Mouse (Mus musculus) macrophage (primary cell): ENCODE measurements around the gene Gm6401. TPM values are rescaled to one million over a fixed set of nuclear protein-coding genes. Genes with fewer than 3 reads are reported as not detected.
"Not testable (repeated sequence)": the region's sequence is repeated elsewhere in the genome, so short reads cannot be mapped to it uniquely, and the experiment has no call there.

Source experiments
- H3K27ac ChIP-seq: fragments of 350-480 bp; formaldehyde crosslinking; 2 replicates; pipeline ENCODE4 v1.9.0; 2021
- H3K36me3 ChIP-seq: fragments of 350-480 bp; formaldehyde crosslinking; 2 replicates; pipeline ENCODE4 v1.9.0; 2021; ENCODE audit errors: inconsistent target
- H3K4me3 ChIP-seq: fragments of 350-480 bp; formaldehyde crosslinking; 2 replicates; pipeline ENCODE4 v1.9.0; 2021; ENCODE audit errors: inconsistent target
- H3K79me2 ChIP-seq: fragments of 350-480 bp; formaldehyde crosslinking; 2 replicates; pipeline ENCODE4 v1.9.0; 2021; ENCODE audit errors: inconsistent target
- WGBS: methylation state at CpG from one replicate; pipeline ENCODE4 v1.1.7; 2026; ENCODE audit warnings: inconsistent platforms; ENCODE audit not compliant: missing documents; 5-methylcytosine and 5-hydroxymethylcytosine counted together
- polyA plus RNA-seq: library from polyadenylated mRNA; stranded (reverse); fragments of 250-400 nt; gene quantifications from 3 replicates; pipeline ENCODE4 v1.2.4, GENCODE M21; 2018; ENCODE audit warnings: inconsistent platforms
- total RNA-seq, 78 experiments: library from RNA; depleted of rRNA; stranded (reverse); fragments of 250-400 nt; gene quantifications; 1 replicate in 9 of 78; 2 replicates in 24 of 78; 3 replicates in 43 of 78; 4 replicates in 2 of 78; pipeline ENCODE4 v1.2.4; 2018; ENCODE audit warnings: inconsistent platforms in 56 of 78

Gm6401 gene
- not detected for total RNA-seq (2018; cell fraction: chromatin; rRNA removed)
- not detected for total RNA-seq (2018; cell fraction: cytosol; rRNA removed)
- total RNA-seq (2018; cell fraction: nucleus; rRNA removed): not detected
- not detected in 3 replicates for polyA plus RNA-seq

DNA sequence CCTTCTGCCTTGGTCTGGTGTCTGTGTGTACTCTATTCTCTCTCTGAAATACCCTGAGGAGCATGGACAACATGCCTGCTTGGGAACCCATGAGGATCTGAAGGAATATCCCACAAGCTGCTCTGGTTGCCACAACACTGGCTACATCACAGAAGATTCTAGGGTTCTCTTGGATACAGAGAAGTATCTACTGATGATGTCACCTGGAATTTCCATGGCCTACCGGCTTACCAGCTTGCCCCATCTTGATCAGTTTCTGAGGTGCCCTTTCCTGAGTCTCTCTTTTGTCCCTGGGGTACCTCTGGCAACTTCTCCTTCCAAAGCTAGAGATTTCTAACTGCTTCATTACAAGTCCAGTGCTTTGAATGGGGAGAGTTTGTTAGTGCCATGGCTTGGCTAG lies at the start of gene Gm6401:
Gene Gm6401 (minus strand): TSS at position 101 of the 400 bp plus-strand sequence.
- not testable (repeated sequence) for H3K27ac ChIP-seq, H3K79me2 ChIP-seq, H3K4me3 ChIP-seq, H3K36me3 ChIP-seq
- 79% methylated on average over 1 of the region's 1 CpGs for WGBS

DNA sequence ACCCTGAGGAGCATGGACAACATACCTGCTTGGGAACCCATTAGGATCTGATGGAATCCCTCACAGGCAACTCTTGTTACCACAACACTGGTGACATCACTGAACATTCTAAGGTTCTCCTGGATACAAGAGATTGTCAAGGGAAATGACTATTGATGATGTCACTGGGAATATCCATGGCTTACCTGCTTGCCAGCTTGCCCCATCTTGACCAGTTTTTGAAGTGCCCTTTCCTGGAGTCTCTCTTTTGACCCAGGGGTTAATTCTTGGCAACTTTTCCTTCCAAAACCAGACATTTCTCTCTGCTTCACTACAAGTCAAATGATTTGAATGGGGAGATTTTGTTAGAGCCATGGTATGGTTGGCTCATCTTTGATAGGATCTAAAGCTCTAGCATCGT lies 15.5 kb upstream of the Gm6401 start, which contains the start of gene Gm3543:
Gene Gm3543 (minus strand): TSS at position 101 of the 400 bp plus-strand sequence.
- not testable (repeated sequence) for H3K27ac ChIP-seq, H3K36me3 ChIP-seq, H3K79me2 ChIP-seq, H3K4me3 ChIP-seq
- no CpG with 5 or more reads among the region's 1 CpGs for WGBS

GRCm38 (mm10) chr14:41968596-41968995 lies 869 bp upstream of the Gm6401 start:
- H3K4me3 ChIP-seq, H3K79me2 ChIP-seq, H3K27ac ChIP-seq, H3K36me3 ChIP-seq: not testable (repeated sequence)
- 47% methylated on average over 2 of the region's 3 CpGs for WGBS

DNA sequence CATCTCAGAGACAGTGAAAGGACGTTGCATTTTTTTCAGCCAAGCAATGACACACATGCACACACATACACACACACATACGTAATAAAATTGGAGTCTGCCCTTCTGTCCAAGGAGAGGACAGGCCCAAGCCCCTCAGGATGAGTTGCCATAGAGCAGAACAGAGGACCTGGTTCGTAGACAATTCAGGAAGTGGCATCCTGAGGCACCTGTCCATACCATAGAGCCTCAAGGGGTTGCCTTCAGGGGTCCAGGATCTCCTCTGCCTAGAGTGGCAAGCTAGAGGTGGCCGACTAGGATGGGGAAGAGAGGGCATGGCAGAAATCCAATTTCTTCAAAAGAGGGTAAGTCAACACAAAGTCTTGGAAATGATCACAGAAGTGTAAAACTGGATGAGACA lies 3.6 kb downstream of the Gm6401 start:
- not testable (repeated sequence) for H3K79me2 ChIP-seq, H3K27ac ChIP-seq, H3K36me3 ChIP-seq, H3K4me3 ChIP-seq
- 63% methylated on average over 4 of the region's 4 CpGs for WGBS

DNA sequence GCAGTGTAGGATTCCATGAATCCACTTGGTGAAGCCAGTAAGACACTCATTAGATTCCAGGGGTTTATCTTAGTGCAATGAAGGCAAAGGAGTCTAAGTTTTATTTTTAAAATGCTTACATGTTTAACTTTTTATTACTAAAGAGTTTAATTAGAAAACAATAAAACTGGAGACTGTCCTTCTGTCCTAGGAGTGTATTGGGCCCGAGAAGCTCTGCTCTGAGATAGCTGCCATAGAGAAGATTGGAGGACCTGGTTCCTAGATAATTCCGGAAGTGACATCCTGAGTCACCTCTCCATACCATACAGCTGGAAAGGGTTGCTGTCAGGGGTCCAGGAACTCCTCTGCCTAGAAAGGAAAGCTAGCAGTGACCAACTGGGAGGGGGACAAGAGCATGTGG lies 24.0 kb downstream of the Gm6401 start, which contains the start of gene 1700024B05Rik:
Gene 1700024B05Rik (plus strand): TSS at position 301 of the 400 bp plus-strand sequence.
- WGBS: no CpG with 5 or more reads among the region's 2 CpGs
- not testable (repeated sequence) for H3K4me3 ChIP-seq, H3K79me2 ChIP-seq, H3K36me3 ChIP-seq, H3K27ac ChIP-seq

DNA sequence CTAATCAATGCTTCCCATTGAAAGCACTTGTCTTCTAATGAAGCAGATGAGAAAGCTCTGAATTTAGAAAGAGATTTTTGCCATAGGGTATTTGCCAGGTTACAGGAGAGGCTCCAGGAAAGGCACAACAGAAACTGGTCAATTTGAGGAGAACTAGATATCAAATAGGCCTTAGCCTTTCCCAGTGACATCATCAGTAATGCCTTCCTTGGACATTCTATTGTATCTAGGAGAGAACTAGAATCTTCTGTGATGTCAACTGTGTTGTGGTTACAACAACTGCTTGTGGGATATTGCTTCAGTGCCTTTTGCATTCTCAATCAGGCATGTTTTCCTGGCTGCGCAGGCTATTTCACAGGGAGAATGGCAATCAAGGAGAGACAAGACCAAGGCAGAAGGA lies 43.1 kb downstream of the Gm6401 start, which contains the start of gene 1700049E17Rik1:
Gene 1700049E17Rik1 (plus strand): TSS at position 301 of the 400 bp plus-strand sequence.
- H3K27ac ChIP-seq, H3K79me2 ChIP-seq, H3K4me3 ChIP-seq, H3K36me3 ChIP-seq: not testable (repeated sequence)
- no CpG with 5 or more reads among the region's 1 CpGs for WGBS

Other genes starting within 250 kb of the Gm6401 start
- gene Gm7929, start 217.3 kb downstream of the Gm6401 start, polyA plus RNA-seq: not detected in 3 replicates
- not detected in 3 replicates for gene Gm47189, start 195.5 kb downstream of the Gm6401 start, polyA plus RNA-seq
- not detected in 3 replicates for gene Gm7980, start 60.6 kb downstream of the Gm6401 start, polyA plus RNA-seq
- not detected in 3 replicates for gene 1700049E17Rik1, start 43.0 kb downstream of the Gm6401 start, polyA plus RNA-seq
- gene 1700024B05Rik, start 23.9 kb downstream of the Gm6401 start, polyA plus RNA-seq: not detected in 3 replicates
- gene Gm3543, start 15.4 kb upstream of the Gm6401 start, polyA plus RNA-seq: not detected in 3 replicates
- gene Gm7951, start 149.4 kb upstream of the Gm6401 start, polyA plus RNA-seq: not detected in 3 replicates
- gene Gm17027, start 194.7 kb upstream of the Gm6401 start, polyA plus RNA-seq: not detected in 3 replicates
- not detected in 3 replicates for gene Gm3573, start 222.9 kb upstream of the Gm6401 start, polyA plus RNA-seq